Mouse (Mus musculus) heart, embryonic 13.5 days (tissue): ENCODE data around the gene Cirbp. TPM values are rescaled to one million over a fixed set of nuclear protein-coding genes. Genes with fewer than 3 reads are reported as not detected.
"Not testable (repeated sequence)": the region's sequence is repeated elsewhere in the genome, so short reads cannot be mapped to it uniquely, and the experiment has no call there.

Experiments
- ATAC-seq: fragments of 200-750 bp; cut with Nextera tagmentation; 2 replicates; pipeline ENCODE4 v1.8.0; 2017; ENCODE audit warnings: moderate TSS enrichment; ENCODE audit not compliant: insufficient number of reproducible peaks, low FRiP score, low TSS enrichment; ENCODE audit errors: extremely low read depth
- H3K27ac ChIP-seq: fragments of 300-500 bp; sonication (generic); replicated peaks from 2 replicates; pipeline ENCODE4 v1.5.1; 2015; ENCODE audit warnings: moderate library complexity, mild to moderate bottlenecking, inconsistent platforms
- H3K27me3 ChIP-seq: fragments of 300-500 bp; sonication (generic); replicated peaks from 2 replicates; pipeline ENCODE4 v1.6.1; 2015; ENCODE audit warnings: mild to moderate bottlenecking, inconsistent platforms
- H3K36me3 ChIP-seq: fragments of 300-500 bp; sonication (generic); 2 replicates; pipeline ENCODE4 v1.6.1; 2015; ENCODE audit warnings: mild to moderate bottlenecking, inconsistent platforms
- H3K4me1 ChIP-seq: fragments of 300-500 bp; sonication (generic); 2 replicates; pipeline ENCODE4 v1.6.1; 2015; ENCODE audit warnings: inconsistent platforms
- H3K4me2 ChIP-seq: fragments of 300-500 bp; sonication (generic); 2 replicates; pipeline ENCODE4 v1.6.1; 2015; ENCODE audit warnings: inconsistent platforms, mild to moderate bottlenecking, moderate library complexity
- H3K4me3 ChIP-seq: fragments of 300-500 bp; sonication (generic); 2 replicates; pipeline ENCODE4 v1.5.1; 2015; ENCODE audit warnings: moderate library complexity, mild to moderate bottlenecking, inconsistent platforms
- H3K9ac ChIP-seq: fragments of 300-500 bp; sonication (generic); 2 replicates; pipeline ENCODE4 v1.6.1; 2015; ENCODE audit warnings: inconsistent platforms, mild to moderate bottlenecking, moderate library complexity
- H3K9me3 ChIP-seq: fragments of 300-500 bp; sonication (generic); 2 replicates; pipeline ENCODE4 v1.6.1; 2016; ENCODE audit warnings: inconsistent platforms
- WGBS: fragments of 180-500 bp; shearing (Covaris S2); methylation state at CpG from one replicate; pipeline ENCODE4 v1.1.7; 2015; ENCODE audit warnings: mixed read lengths; 5-methylcytosine and 5-hydroxymethylcytosine counted together
- polyA plus RNA-seq: library from polyadenylated mRNA; unstranded; fragments of >200 nt; fragmentation: Nextera tagmentation; extraction: Ambion mirVana; gene quantifications from 2 replicates; pipeline ENCODE4 v1.2.1, GENCODE M21; 2015

Cirbp gene
- polyA plus RNA-seq, 1 experiment from 2014 or later: 96.4 TPM

DNA sequence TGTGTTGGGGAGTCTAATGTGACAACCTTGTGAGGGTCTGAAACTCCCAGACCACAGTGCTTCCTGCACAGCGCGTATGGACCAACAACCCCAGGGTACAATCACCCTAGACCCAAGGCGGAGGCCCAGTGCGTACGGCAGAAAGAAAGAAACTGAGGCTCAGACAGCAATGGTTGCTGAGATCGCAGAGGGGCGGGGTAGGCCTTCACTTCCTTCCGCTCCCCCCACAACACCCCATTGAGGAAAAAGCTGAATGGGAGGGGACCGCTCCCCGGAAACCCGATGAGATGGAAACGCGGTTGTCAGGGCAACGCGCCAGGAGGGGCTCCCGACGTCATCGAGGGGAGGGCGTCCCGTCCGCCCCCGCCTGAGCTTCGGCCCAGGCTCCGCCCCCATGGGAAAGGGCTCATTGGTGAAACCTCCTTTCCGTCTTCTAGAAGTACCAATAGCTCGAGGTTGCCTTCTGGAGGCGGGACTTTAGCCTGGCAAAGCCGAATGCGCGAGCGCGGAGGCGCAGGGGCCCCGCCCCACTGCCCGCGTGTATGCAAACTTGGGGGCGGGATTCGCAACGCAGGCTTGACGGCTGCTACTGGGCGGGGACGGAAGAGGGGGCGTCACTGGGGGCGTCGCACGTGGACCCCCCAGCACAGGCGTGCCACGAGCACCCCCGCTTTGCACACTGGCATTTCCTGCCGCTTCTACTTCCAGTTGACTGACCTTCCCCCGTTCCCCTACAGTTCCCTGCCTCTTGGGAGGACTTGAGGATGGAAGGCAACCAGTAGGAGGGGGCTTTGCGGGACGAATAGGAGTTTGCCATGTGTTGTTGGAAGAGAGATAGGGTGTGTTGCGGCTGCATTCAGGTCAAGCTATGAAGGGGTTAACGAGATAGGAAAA is 6.0 kb upstream of the Cirbp start:
- Histone ChIP-seq H3K4me2 (peak overlapping the region; percentile 71), H3K4me3 (peak overlapping the region; percentile 50), H3K4me1 (peaks cover 95% of the 10 kb centered on the region), H3K9ac (peak overlapping the region; percentile 78), H3K27ac (peak overlapping the region; percentile 98), H3K36me3 (peaks cover 31% of the 10 kb centered on the region), H3K9me3 (no peaks in the 10 kb centered on the region), H3K27me3 (no peaks in the 10 kb centered on the region)
- WGBS: under 1% methylated on average over 55 of the region's 55 CpGs
- ATAC-seq: peak; percentile 76

DNA sequence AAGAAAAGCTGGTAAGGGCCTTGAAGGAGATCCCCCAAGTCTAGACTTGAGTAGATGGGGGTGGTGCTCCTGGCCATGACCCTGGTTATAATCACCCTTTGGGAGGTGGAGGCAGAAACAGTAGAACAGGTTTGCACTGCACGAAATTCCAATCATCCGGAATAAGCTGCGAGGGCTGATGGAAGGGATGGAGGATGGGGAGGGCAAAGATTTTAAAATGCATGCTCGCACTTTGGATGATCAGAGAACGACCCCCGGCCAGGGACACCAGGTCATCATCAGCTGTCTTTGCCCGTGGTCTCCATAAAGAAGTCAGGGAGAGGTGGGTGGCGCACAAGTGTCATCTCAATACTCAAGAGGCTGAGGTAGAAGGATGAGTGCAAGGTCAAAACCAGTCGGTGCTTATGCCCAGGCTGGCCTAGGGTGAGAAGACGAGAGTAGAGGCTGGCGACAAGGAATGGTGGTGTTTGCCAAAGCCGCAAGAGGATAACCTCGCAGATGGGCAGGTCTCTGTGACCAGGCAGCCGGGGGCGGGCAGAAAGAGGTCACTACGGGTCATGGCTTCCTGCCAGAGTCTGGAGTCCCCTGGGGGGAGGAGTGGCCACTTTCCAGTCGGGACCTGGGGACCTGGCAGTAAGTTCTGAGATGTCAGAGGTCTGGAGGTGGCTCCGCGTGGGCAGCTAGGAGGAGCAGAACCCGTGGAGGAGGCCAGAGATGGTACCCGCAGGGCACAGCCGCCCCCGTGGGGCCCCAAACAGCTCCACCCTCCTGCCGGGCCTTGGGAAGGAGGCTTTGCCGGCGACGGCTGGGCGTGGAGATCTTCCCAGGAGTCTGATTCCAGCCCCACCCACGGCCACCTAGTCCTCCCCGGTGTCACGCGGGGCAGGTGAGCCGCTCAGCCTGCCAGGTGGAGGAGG is 5.1 kb upstream of the Cirbp start:
- 0% methylated on average over 33 of the region's 33 CpGs for WGBS
- ATAC-seq: peak; percentile 3; the same call in 1 of the 2 replicates
- H3K9me3 ChIP-seq: no peaks in the 10 kb centered on the region

DNA sequence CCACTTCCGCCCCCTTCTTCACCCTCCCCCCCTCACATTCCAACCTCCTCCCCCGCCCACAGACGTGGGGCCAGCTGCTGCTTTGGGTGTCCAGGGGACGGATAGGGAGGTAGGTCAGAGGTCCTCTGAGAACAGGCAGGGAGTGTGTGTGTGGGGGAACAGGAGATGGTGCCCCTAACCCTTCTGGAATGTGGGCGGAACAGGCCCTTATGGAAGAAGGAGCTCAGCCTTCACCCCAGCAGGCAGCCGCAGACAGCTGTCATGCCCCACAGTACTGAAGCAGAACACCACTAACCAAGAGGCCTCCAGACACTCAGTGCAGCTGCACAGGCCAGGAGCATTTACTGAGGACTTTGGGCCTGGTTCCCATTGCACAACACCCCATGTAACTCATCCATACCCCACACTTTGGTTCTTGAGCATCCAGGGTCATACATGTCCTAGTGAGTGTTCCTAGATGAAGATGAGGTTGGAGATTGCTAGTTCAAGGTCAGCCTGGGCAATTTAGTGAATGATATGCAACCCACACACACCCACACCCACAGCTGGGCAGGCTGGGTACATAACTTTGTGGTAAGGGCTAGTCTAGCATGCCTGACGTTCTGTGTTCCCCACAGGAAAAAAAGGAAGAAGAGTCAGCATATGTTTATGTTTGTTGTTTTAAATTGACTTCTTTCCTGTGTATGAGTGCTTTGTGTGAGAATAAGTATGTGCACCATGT is 4.1 kb upstream of the Cirbp start:
- peak overlapping the region; percentile 50 for H3K4me3 ChIP-seq
- peak overlapping the region; percentile 78 for H3K9ac ChIP-seq
- H3K36me3 ChIP-seq: peaks cover 12% of the 10 kb centered on the region
- WGBS: 15% methylated on average over 6 of the region's 7 CpGs
- ATAC-seq: no peak
- no peaks in the 10 kb centered on the region for H3K9me3 ChIP-seq
- peak overlapping the region; percentile 71 for H3K4me2 ChIP-seq
- peaks cover 91% of the 10 kb centered on the region for H3K4me1 ChIP-seq
- peak overlapping the region; percentile 98 for H3K27ac ChIP-seq
- H3K27me3 ChIP-seq: no peaks in the 10 kb centered on the region

More for the DNA sequence above, 5.1 kb upstream of the Cirbp start:
- no peaks in the 10 kb centered on the region for H3K27me3 ChIP-seq
- peaks cover 22% of the 10 kb centered on the region for H3K36me3 ChIP-seq
- peaks cover 92% of the 10 kb centered on the region for H3K4me1 ChIP-seq
- H3K4me2 ChIP-seq: peak overlapping the region; percentile 71
- H3K9ac ChIP-seq: peak overlapping the region; percentile 78
- H3K4me3 ChIP-seq: peak overlapping the region; percentile 50
- peak overlapping the region; percentile 98 for H3K27ac ChIP-seq

DNA sequence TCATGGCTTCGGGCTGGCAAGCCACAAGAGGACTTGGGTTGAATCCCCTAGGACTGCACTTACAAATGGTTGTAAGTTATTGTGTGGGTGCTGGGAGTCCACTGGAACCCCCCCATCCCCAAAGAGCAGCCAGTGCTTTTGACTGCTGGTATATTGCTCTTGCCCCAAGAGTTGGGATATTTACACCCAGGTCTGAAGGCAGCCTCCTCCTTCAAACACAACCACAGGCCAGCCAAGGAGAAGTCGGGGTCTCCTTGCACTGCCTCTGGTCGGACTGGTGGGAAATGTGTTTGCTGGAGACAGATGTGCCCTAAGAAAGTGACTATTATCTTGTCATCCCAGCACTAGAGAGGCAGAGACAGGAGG is 3.6 kb upstream of the Cirbp start:
- Histone ChIP-seq H3K9ac (peak overlapping the region; percentile 78), H3K4me3 (no peak overlapping the region), H3K36me3 (peaks cover 6% of the 10 kb centered on the region), H3K9me3 (no peaks in the 10 kb centered on the region), H3K4me1 (peaks cover 91% of the 10 kb centered on the region), H3K4me2 (peak overlapping the region; percentile 71), H3K27ac (peak overlapping the region; percentile 98), H3K27me3 (no peaks in the 10 kb centered on the region)
- 73% methylated on average over 3 of the region's 3 CpGs for WGBS
- ATAC-seq: no peak

DNA sequence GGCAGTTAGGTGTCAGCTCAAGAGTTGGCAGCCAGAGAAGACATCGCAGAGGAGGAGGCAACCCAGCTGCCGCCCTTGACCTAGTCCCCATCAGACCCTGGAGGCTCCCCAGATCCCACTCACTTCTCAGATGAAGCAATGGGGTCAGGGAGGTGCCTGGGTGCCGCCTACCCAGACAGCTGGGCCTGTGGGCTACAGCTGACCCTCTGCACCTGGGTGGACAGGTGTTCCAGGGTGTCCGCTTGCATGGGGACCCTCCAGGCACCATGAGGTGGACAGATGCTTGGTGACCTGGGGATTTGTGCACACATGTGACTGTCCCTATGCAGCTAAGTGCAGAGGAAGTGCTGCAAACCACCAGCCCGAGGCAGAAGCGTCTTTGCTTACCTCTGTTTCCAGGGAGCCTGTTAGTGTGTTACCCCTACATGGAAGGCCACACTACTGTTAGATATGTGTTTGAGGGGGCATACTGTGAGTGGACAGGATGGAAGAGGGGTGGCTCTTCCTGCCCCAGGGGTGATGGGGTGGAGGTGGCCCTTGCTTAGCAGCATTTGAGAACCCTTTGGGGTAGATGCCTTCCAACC is 3.0 kb upstream of the Cirbp start:
- no peak for ATAC-seq
- WGBS: 70% methylated on average over 6 of the region's 6 CpGs
- H3K27me3 ChIP-seq: no peaks in the 10 kb centered on the region
- peak overlapping the region; percentile 98 for H3K27ac ChIP-seq
- H3K36me3 ChIP-seq: peaks cover under 1% of the 10 kb centered on the region; the same call in 1 of the 2 replicates
- H3K4me2 ChIP-seq: no peak overlapping the region
- no peak overlapping the region; the same call in 1 of the 2 replicates for H3K4me3 ChIP-seq
- peaks cover 85% of the 10 kb centered on the region for H3K4me1 ChIP-seq
- H3K9me3 ChIP-seq: no peaks in the 10 kb centered on the region
- H3K9ac ChIP-seq: peak overlapping the region; percentile 78

DNA sequence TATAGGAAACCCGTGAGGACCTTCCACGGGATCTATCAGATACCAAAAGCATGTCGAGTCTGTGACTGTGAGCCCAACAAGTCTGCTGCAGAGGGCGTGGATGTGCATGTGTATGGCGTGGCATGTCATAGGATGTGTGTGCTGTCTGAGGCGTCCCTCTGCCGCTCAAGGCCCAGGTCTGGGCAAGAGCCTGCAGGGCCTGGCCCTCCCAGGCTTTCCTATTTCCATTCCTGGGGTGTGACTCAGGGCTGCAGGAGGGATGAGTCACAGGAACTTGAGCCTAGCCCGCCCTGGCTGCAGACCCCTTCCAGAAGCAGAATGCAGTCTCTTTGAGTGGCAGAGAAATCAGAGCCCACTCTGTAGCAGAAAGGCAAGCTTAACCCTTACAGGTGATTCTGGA is 2.1 kb upstream of the Cirbp start:
- no peak for ATAC-seq
- Histone ChIP-seq H3K9ac (peak overlapping the region; percentile 78), H3K36me3 (no peaks in the 10 kb centered on the region), H3K4me2 (peak overlapping the region; percentile 86), H3K27ac (peak overlapping the region; percentile 80), H3K27me3 (no peaks in the 10 kb centered on the region), H3K4me3 (peak overlapping the region; percentile 51; the same call in 1 of the 2 replicates), H3K9me3 (no peaks in the 10 kb centered on the region), H3K4me1 (peaks cover 79% of the 10 kb centered on the region)
- 47% methylated on average over 8 of the region's 8 CpGs for WGBS

DNA sequence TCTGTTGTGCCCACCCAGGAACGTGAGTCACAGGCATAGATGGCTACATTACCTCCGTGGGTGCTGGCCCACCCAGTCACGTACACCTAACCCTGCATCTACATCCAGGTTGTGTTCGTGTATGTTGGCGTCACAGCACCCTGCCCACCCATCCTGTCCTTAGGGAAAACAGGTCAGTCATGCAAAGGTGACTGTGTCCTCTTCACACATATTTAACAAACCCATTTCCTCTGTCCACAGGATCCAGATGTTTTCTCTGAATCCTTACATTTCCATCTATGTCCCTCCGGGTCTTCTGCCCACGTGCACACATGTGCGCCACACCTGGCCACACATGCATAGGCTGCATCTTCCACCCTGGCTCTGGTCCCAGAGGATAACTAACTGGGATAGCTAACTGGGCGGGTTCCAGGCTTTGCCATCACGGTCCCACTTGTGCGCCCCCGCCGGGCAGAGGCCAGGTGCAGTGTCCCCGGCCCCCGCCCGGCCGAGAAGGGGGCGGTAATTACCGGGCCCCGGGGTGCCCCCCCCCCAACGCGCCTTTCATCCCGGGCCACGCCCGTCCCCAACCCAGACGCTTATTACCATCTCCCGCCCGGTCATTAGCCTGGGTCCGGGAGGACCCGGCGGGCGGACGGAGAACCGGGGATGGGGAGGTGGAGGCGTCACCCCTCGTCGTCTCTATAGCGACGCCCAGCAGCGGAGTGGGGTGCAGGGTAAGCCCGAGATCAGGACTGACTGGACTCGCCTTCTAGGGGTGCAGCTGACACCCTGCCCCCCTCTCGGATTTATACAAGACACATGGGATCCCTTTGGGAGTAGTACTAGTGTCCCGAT is 1.4 kb upstream of the Cirbp start:
- Histone ChIP-seq H3K9ac (peak overlapping the region; percentile 78), H3K4me2 (peak overlapping the region; percentile 86), H3K9me3 (no peaks in the 10 kb centered on the region), H3K27me3 (no peaks in the 10 kb centered on the region), H3K4me3 (peak overlapping the region; percentile 51), H3K36me3 (peaks cover 3% of the 10 kb centered on the region), H3K4me1 (peaks cover 79% of the 10 kb centered on the region), H3K27ac (peak overlapping the region; percentile 80)
- no peak for ATAC-seq
- 8% methylated on average over 40 of the region's 44 CpGs for WGBS

DNA sequence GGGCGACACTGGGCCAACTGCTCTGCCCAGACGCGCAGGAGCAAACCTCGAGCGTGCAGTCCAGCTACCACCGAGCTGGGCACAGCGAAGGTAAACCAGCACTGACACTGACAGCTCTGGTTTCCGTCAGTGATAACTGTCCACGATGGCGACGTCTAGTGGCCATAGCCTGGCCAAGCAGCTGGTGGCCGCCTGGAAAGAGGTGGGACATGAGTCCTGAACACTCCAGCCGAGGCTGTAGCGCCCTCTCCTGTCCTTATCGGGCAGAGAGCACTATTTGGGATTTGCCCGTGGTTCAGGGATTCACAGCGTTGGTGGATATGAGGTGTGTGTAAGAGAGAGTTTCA is 814 bp upstream of the Cirbp start:
- Histone ChIP-seq H3K36me3 (peaks cover 9% of the 10 kb centered on the region), H3K4me3 (peak overlapping the region; percentile 51), H3K4me2 (peak overlapping the region; percentile 86), H3K4me1 (peaks cover 83% of the 10 kb centered on the region), H3K27ac (peak overlapping the region; percentile 89), H3K9ac (peak overlapping the region; percentile 78), H3K27me3 (no peaks in the 10 kb centered on the region), H3K9me3 (no peaks in the 10 kb centered on the region)
- 0% methylated on average over 17 of the region's 17 CpGs for WGBS
- ATAC-seq: peak; percentile 32; the same call in 1 of the 2 replicates

DNA sequence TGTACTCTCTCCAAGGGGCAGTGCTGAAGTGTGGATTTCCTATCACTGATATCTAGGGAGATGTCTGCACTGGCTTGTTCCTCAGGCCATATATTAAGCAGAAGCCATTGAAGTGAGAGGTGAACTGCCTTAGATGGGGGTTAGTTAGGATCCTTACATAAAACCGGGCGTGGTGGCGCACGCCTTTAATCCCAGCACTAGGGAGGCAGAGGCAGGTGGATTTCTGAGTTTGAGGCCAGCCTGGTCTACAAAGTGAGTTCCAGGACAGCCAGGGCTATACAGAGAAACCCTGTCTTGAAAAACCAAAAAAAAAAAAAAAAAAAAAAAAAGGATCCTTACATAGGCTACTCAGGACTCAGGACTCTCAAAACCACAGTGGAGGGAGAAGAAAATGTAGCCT is 351 bp downstream of the Cirbp start:
- not testable (repeated sequence) for ATAC-seq, H3K9me3 ChIP-seq, H3K27me3 ChIP-seq
- peak overlapping the region; percentile 89 for H3K27ac ChIP-seq
- peak overlapping the region; percentile 51 for H3K4me3 ChIP-seq
- peak overlapping the region; percentile 86 for H3K4me2 ChIP-seq
- H3K9ac ChIP-seq: peak overlapping the region; percentile 75
- peaks cover 77% of the 10 kb centered on the region for H3K4me1 ChIP-seq
- WGBS: 74% methylated on average over 4 of the region's 4 CpGs
- H3K36me3 ChIP-seq: peaks cover 20% of the 10 kb centered on the region

DNA sequence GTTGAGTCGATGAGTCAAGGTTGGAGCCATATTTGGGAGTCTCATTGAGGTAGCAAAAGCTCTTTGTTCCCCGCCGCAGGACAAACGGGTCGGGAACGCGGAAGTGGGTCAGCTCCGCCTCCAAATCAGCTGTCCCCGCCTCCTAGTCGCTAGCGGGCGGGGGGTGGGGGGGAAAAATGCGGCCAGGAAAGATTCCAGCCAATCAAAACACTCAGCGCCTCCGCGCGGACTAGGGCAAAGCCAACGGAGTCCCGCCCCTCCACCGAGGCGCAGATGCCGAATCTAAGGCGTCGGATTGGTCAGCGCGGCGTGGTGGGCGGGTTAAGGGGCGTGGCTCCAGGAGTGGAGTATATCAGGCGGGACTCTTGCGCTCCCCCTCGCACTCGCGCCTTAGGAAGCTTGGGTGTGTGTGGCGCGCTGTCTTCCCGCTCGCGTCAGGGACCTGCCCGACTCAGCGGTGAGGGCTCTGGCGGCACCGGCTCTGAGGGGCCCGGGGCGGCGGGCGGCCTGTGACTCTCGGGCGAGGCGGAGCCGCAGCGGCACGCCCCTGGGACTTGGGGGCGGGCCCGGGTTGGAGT is 1.8 kb downstream of the Cirbp start:
- WGBS: under 1% methylated on average over 53 of the region's 55 CpGs
- peaks cover 76% of the 10 kb centered on the region for H3K4me1 ChIP-seq
- peaks cover 34% of the 10 kb centered on the region for H3K36me3 ChIP-seq
- peak overlapping the region; percentile 86 for H3K4me3 ChIP-seq
- H3K27ac ChIP-seq: peak overlapping the region; percentile 99
- no peaks in the 10 kb centered on the region for H3K9me3 ChIP-seq
- peak overlapping the region; percentile 93 for H3K4me2 ChIP-seq
- ATAC-seq: peak; percentile 85
- H3K27me3 ChIP-seq: no peaks in the 10 kb centered on the region
- H3K9ac ChIP-seq: peak overlapping the region; percentile 98
